Mouse (Mus musculus) pancreas, adult 10 weeks (tissue): ENCODE measurements around the gene Zdhhc21. TPM values are rescaled to one million over a fixed set of nuclear protein-coding genes. Genes with fewer than 3 reads are reported as not detected.

Experiments
- polyA plus RNA-seq: library from polyadenylated mRNA; stranded (reverse); fragments of 350-450 nt; fragmentation: Illumina TruSeq; extraction: RNeasy Lipid Tissue Mini Kit (QIAGEN cat#74804); gene quantifications from one replicate; pipeline ENCODE4 v1.2.3, GENCODE M21; 2015; ENCODE audit warnings: low read depth, low replicate concordance; ENCODE audit not compliant: insufficient read depth

Zdhhc21 gene
- polyA plus RNA-seq: 2.2 TPM

DNA sequence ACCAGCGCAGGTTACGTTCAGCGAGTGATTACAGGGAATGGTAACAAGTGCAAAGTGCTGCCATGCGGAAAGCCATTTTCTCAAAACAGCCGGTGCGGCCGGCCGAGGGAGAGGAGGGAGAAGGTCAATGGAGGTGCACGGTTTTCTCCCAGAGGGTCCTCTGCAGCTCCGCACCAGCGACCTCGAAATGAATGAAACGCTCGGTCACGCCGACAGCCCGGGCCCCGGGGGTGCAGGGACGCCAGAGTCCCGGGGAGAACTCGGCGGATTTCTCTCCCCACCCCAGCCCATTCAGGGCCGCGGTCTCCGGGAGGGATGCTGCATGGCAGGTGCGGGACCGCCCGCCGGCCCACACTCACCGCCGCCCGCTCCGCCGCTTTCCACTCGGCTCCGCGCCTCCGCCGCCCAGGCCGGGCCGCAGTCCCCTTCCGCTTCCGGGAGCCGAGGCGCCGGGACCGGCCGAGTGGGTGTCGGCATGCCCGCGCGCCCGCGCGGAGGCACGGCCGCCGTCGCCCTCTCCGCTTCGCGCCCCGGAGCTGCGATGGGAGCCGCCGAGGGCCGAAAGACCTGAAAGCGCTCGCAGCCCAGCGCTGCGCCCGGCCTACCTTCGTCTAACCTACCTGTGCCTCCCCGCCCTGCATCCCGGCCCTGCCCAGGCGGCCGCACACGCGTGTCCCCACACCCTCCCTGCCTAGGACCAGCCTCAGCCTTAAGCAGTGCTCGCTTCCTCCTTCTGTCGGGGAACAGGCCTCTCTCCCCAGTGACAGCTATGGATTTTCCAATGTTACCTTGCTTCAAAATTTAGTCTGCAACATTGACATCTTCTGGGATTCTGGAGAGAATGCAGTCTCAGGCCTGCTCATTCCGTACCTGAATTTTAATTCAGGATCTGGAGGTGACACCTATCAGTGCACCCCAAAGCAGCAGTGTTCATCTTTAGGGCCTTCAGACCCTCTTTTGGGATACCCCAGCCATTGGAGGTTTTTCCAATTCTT lies at the start of gene Zdhhc21:
TSS of gene Zdhhc21 (minus strand) at position 828 of the 995 bp plus-strand sequence.

GRCm38 (mm10) chr4:82884636-82885534 lies 25.1 kb upstream of the Zdhhc21 start, which contains the start of gene Cer1:
Cer1 (minus strand) TSS chr4:82885148.

Other genes with a start within 250 kb of the Zdhhc21 start
- gene Nfib, start 154.2 kb downstream of the Zdhhc21 start, polyA plus RNA-seq: 13.0 TPM
- gene Cer1, start 25.2 kb upstream of the Zdhhc21 start, polyA plus RNA-seq: not detected
- 0.48 TPM for gene Frem1, start 192.4 kb upstream of the Zdhhc21 start, polyA plus RNA-seq